Mouse (Mus musculus): ENCODE measurements around the gene Frmd7.

Frmd7 gene

DNA sequence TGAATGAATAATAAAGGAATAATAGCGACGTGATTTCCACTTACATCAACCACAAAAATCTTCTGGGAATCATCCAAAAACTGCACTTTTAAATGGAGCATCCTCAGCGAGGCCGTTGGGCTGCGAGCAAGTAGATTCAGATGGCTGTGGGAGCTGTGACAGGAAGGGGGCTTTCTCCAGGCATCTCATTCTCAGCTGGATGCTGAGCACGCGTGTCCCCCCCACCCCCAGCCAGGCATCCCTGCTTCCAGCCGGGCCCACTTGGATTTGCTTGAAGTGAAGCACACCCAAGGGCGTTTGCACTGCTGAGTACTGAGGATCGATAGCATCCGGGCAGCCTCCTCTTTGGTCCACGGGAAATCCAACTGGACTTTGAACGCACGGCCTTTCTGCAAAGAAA is at the start of gene Frmd7:
Gene Frmd7, minus strand, starts transcription at position 101 of the 400 bp plus-strand sequence.
- no peak for DNase-seq

DNA sequence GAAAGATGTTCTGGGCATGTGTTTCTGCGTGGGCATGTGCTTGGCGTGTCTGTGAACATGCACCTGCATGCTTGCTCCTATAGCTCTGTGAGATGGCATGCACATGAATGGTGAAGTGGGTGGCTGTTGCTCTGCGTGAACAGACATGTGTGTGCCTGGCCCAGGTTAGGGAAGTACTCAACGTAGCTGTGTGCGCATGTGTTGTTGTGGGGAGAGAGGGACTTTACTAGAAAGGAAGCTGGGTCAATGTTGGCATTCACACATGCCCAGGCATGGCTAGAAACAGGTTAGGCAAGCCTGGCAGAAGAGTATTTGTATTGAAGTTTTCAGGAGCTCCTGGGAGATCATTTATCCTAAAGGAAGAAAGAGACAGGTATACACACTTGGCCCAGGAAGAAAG is 48.8 kb upstream of the Frmd7 start:
- no peak for DNase-seq

DNA sequence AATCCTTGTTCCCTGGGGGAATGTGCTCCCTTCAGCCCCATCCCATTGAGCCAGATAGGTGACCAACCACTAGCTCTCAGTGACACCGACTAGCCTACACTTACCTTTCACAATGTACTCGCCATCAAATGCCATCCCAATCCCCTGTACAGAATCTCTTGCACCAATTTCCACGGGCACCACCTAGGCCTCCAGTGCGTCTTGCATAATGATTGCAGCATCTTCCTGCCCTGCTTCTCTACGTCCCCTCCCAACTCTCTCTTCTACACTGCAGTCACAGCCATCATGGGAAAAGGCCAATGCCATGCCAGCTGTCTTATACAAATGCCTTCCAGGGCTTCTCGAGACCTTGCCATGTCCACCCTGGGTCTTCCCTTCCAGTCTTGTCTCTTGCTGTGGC is 47.4 kb upstream of the Frmd7 start:
- DNase-seq: no peak

DNA sequence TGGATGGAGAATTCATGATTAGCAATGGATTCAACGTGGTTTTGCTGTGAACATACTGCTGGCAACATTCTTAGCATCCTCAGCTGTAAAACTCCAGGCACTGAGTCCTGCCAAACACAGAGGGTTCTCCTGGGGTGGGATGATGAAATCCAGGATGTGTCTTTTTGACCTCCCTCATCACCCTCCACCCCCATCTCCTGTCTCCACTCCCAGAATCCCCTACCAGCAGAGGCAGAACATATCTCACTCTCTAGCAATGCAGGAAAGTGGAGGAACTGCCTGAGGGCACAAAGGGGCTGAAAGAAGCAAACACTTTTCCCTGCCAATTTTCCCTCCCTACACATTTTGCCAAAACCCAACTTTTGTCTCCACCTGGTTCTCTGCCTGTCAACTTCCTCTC is 46.1 kb upstream of the Frmd7 start:
- DNase-seq: no peak

DNA sequence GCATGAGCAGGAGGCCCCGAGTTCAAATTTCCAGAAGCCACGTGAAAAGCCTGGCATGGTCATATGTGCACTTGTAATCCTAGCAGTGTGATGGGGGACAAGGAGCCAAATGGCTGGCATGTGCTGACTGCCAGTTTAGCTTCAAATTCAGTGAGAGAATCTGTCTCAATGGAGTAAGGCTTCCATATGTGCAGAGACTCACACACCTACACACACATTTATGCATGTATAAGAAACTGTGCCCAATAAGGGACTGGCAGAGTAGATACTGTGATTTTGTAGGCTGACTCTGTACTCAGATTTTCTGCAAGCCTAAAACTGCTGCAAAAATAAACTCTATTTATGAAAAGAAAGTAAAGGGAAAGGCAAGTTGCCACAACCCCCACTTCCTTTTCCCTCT is 35.9 kb upstream of the Frmd7 start:
- no peak for DNase-seq

DNA sequence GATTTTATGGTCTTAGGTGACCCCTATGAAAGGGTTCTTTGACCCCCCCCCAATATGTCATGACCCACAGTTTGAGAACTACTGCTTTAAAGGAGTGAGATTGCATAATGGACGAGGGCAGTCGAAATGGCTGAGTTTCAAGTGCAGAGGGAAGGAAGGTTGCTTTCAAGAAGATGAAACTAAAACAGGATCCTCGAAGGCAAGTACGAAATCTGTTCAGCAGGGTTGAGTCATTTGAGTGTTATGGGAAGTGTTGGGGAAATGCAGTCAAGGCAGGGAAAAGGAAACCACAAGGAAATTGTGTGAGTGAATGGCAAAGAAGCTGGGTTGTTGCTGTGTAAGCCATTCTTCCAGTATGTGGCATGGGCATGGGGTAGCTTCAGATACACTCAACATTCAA is 29.6 kb upstream of the Frmd7 start:
- DNase-seq: no peak

DNA sequence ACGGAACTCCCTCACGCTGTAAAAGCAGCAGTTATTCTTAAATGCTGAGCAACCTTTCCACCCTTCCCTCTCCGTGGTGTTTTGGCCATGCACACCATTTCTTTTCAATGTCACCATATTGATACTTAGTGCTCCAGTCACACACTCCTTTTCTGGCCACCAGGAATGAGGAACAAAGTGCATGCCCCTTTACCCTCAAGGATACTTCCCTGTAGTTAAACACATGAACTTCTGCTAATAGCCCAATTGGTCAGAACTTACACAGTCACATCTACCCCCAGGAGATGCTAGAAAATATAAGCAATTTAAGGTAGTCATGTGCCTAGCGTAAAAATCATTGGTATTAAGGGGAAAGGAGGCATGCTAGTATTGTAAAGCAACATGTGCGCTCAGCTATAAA is 27.4 kb upstream of the Frmd7 start:
- DNase-seq: no peak

DNA sequence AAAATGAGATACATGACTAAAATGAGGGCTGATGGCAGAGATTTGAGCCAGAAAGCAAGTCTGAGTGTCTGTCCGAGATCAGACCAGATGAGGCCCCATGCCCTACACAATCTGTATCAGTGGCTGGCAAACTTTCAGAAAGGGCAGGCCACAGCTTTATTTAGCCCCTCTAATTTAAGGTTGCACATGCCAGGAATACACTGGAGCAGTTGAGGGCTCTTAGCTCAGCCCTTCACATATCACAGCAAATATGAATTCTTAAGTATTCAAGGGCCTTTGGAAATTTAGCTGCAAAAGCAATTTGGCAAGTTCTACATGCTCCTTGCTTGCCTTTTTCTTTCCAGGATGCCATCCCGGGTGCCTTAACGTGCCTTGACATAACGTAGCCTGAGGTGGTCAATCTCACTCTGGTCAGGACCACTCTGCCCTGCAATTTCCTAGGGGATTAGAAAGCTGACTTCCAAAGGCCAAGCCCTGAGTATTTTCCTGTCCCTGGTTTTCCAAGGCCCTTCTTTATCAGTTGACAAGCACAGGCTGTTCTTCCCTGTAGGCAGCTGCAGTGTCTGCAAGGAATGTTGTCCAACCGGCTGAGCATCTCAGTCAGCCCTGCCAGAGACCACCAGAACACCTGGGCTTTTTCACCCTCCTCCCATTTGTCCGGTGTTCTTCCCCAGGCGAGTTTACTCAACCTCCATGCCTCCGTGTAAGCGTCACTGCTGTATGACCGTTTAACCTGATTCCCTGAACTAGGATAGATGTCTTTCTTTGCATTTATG is 25.8 kb upstream of the Frmd7 start:
- DNase-seq: no peak

DNA sequence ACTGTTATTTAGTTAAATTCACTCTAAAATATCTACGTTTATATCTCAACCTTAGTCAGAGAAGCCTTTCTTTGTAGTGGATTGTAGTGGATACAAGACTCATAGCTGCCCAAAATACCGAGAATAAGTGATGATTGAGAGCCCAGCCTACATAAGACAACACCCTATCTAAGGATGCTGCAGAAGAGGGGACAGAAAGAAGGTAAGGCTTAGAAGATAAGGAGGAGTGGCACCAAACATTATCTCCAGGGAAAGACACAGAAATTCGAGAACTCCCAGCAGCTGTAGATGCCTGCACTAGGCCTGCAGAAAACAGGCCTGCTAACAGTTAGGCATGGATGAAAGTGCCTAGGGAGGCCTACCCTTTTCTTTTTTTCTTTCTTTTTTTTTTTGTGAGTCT is 22.6 kb upstream of the Frmd7 start:
- no peak for DNase-seq

DNA sequence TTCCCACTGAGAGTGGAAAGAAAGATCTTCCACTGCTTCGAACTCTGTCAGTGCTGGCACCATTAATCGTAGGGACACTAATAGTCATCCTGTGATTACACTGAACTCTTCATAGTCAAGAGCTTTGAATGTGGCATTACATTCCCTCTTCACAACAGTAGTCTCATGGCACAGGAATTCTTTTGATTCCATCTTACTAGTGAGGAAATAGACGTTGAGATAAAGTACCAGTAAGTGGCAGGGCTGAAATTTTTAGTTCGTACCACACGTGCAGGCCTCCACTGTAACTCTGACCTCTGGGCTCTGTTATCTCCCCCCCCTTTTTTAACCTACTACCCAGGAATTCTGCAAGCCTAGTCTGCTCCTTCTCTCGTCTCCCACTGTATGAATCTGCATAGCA is 20.4 kb upstream of the Frmd7 start:
- DNase-seq: no peak

DNA sequence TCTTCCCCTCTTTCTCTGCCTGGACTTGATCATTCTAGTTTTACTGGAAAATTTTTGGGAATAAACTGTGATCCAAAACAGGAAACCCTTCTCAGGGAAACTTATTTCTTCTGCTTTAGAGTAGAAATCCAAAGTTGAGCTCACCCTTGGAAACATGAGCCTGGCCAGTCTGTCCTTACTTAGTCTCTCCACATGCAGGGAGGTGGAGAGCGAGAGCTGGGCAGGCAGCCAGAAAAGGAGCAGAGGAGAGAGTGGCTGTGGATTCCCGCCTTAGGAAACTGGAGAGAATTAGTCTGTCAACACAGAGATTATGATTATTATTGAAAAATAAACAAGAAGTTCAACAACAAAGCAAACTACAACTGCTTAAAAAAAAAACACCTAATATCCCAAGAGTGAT is 6.1 kb upstream of the Frmd7 start:
- DNase-seq: no peak

DNA sequence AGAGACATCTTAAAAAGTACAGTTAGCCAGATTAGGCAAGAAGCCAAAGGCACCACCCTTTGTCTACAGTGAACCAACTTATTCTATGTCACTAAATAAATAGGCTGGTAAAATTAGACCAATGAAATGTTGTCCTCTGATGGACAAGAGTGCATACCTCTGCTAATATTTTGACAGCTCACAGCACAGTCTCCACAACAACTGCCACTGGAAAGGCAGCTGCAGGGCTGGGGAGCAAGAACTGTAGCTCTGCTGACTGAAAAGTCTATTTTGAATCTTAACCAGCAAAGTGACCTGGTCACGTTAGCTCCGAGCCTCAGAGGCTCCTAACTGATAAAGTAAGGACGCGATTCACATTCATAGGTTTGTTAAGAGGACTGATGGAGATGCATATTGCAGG is 5.6 kb upstream of the Frmd7 start:
- no peak for DNase-seq

DNA sequence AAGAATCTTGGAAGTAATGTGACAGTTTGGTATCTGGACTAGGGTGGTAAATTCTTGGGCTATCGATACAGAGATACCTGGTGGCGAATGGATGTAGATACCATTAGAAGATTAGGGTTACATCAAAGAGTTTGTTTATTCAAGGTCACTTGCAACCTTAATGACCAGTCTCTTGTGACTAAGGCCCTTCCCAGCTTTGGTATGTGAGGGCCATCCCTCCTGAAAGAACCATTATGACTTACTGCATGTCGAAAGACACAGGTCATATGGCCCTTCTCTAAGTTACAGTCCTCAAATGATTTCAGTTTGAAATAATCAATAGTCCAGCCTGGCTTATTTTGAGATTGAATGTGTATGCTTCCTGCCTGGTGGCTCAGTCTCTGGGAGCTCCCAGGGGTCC is 5.4 kb downstream of the Frmd7 start:
- no peak for DNase-seq

DNA sequence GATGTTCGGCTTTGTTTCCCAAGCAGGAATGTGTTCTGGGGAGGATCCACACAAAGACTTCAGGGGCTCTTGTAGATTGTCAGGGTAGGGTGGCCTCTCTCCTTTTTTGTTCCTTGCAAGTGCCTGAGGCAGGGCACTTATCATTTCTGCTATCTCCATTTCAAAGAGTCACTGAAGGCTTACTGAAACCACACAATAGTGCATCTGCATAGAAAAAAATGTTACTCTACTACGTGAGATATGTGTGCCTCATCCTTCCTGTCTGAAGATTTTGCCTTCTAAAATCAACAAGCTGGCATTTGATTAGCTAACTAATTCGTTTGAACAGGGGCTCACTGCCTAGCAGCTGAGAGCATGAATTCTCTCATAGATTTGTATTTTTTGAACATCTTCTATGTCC is 12.2 kb downstream of the Frmd7 start:
- no peak for DNase-seq

DNA sequence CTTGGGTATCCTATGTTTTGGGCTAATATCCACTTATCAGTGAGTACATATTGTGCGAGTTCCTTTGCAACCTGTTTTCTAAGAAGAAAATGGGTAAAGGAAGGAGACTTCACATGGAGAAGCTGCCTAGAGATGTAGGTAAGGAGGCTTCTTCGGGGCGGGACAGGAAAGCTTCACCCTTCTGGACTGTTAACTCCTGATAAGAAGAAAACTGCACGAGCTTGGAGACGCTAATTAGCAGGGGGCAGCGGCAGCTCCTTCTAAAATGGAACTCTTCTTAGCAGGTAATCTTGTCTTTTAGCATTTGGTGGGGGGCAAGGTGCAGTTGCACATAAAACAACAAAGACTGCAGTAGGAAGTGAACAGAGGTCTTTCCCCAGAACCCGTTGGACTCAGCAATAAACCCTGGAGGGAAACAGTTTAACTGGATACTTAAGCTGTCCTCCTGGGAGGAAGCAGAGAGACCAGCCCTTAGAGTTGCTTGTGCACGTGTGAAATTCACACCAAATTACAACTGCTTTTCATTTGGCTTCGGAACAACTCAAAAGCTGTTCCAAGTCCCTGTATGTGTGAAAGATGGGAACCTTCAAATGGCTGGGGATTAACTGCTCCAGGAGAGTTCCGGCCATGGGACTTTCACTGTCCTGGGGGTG is 15.5 kb downstream of the Frmd7 start:
- DNase-seq: no peak

DNA sequence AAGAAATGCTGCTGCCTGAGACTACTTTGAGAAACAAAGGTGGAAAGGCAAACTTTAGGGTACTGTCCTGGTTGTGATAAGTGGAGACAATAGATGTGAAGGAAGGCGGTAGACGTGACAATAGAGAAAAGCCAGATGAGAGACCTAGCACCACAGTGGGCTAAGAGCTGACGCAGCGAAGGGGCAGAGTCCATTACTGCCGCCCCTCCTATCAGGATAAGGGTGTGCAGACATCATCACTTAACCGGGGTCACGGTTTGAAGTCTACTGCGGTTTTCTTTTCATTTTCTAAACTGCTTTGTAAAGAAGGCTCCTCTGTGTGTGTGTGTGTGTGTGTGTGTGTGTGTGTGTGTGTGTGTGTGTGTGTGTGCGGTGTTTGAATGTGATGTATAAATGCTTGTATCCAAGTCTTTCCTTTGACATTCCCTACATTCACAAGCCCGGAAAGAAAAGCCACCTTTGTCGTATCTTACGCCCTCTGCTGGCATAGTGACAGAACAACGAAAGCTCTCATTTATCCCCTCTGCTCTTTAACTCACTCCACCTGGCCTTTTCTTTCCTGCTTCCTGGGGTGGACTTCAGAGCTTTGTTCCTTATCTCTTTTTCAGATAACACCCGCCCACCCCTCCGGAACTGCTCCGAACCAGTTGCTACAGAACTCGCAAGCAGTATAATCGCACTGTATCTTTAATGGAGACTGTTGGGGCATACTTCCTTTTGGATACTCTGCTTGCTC is 17.7 kb downstream of the Frmd7 start:
- DNase-seq: no peak

DNA sequence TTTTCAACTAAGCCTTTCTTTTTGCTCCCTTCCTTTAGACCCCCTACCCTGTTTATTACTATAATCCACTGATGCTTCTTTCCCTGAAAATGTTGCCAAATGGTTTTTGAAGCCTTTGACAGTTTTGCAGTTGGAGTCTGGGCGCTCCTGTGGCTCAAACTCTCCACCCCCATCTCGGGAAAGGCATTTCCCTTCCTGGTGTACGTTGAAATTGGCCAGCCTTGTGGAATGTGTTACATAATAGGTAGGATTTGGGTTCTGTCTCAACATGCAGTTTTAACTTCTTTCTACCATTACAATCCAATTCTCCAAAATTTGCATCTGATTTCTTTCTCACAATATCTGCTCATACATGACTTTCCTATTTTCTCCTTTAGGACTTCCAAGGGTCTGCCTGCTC is 23.8 kb downstream of the Frmd7 start:
- DNase-seq: no peak

DNA sequence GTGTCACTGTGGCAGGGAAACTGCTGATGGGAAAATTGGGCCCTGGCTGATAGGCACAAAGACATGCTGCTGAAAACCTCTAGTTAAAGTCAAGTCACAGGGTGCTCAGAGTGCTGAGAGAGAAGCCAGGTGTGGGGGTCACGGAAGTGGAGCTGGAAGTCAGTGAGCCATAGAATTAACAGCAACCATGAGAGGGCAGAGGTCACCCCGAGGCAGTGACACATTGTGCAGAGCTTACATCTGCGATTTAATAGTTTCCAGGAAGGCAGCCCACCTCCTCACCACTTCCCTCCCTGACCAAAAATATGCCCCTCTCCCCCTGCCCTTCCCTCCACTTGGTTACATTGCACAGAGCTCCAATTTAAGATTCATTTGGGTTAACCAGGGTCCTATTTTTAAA is 25.1 kb downstream of the Frmd7 start:
- no peak for DNase-seq

DNA sequence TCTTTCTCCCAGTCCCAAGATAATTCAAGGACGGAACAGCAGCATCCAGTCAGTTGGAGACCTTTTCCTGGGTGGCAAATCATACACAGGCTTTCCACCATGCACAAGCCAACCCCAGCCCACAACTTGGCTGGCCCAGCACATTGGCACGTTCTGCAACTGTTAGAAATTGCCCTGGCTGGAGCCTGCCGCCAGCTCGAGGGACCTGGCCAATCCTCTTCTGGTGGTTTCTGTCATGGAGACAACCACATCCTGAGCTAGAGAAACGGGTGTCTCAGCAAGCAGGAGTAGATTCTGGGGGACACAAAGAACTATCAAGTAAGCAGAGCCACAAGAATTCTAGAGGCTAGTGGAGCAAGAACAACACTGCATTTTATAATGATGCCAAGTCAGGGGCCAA is 32.6 kb downstream of the Frmd7 start:
- DNase-seq: no peak

DNA sequence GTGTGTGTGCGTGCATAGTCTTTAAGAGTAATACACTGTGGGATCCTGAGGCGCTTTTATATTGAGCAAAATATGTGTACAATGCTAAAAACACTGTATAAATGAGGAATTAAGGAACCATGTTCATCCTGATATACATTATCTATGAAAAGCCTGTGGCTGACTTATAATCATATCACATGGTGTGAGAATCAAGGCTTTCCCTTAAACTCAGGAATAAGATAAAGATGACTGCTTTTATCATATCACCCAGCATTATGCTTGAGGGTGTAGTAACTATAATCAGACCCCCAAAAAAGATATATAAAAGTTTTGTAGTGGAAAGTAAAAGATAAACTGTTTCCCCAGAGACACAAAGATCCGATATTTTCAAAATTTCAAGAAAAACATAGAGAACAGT is 39.0 kb downstream of the Frmd7 start:
- no peak for DNase-seq

DNA sequence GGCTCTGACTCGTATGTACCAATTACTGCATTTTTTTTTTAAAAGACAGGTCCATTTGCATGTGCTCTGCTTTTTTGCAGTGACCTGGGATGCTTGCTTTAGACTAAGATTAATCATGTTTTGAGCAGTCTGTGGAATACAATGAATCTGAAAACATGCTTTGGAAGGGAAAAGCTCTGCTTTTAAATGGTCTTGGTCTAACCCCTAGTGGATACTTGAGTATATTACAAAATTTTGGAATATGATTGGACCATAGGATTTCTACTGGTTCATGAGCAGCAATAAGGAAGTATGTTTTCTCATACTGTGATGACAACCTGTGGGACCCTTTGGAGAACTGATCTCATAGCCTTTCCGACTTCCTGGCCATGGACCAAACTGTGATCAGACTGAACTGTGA is 54.5 kb downstream of the Frmd7 start:
- DNase-seq: no peak

DNA sequence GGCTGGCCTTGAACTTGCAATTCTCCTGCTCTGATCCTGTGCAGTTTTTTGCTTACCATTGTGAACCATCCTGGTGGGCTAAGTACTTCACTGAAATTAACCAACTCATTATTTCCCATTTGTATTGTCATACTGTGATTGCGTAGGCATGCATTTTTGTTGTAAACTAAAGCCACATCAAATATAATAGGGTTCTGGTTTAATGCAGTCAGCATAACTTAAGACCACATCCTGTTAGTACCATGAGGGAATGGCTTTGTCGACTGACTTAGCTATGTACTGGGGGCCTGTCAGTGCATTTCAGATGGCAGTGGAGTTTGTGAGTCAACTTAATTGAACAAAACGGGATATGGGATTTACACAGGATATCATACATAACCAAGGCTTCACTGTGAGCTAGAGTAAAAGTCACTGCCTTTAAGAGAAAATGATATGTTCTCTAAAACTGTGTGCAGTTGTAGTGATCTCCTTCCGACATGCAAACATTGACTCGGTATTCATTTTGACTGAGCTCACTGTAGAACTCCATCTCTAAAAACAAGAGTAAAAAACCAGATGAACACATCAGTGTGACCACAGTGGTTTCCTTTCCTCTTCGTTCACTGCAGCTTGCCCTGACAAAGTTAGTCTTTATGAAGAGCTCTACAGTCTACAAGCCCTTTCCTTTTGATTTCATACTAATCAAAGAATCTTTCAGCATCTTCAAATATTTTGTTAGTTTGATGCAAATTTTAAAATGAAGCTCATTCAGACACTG is 68.1 kb downstream of the Frmd7 start:
- DNase-seq: no peak

DNA sequence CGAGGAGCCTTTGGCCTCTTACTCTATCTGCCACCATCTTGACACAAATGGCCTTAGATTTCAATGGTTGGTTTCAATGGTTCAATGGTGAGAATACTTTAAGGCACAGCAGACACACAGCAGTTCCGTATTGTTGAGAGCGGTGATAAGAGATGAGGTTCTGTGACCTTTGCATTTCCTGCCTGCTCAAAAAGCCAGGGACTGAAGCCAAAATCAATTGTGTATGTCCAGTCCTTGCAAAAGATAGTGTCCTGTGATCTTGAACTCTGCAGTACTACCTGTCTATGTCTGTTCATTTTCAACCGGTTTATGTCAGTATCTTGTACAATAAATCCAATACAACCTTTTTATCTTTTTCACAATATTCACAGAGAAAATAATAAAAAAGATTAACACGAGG is 77.8 kb downstream of the Frmd7 start:
- DNase-seq: no peak

DNA sequence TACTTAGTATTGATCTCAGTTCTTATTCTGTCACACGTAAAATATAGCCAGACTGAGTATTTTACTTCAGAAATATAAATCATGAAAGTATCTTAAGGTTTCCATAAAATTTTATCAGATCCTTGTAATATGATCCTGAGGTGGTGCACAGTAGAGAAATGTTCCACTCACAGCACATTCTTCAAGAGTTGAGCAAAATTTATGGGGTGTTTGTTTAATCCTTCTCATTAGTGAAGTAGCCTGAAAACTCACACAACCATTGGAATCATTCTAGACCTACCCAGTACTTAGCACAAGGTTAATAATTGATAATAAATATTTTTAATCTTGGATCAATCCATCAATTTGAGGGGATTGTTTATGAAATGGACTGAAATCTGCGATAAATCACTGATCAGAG is 78.7 kb downstream of the Frmd7 start:
- DNase-seq: no peak

Measured in cerebellum, adult 11-12 months (tissue).